Mouse (Mus musculus) right cerebral cortex, postnatal 25 days (tissue): ENCODE measurements around the gene Zfp853.

Source experiments
- DNase-seq: peaks from one replicate; pipeline ENCODE4 v3.0.0; 2022

The Zfp853 gene

DNA sequence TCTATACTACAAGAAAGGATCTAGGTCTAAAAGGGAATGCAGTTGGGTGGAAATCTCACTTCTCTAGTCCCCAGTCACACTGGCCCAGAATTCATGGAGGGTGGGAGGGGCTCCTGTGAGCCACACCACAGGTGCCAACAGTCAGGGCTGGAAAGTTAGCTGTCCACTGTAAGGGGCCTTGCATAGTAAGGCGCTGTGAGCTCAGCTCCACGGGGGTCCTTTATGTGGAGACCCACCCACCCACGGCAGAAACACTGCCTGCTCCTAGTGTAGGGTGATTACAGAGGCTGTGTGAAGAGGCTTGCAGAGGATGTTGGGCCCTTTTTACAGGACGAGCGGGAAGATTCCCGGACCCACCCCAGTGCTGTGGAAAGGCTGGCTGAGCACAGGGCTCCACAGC, 41.4 kb downstream of the Zfp853 start:
- DNase-seq = no peak

DNA sequence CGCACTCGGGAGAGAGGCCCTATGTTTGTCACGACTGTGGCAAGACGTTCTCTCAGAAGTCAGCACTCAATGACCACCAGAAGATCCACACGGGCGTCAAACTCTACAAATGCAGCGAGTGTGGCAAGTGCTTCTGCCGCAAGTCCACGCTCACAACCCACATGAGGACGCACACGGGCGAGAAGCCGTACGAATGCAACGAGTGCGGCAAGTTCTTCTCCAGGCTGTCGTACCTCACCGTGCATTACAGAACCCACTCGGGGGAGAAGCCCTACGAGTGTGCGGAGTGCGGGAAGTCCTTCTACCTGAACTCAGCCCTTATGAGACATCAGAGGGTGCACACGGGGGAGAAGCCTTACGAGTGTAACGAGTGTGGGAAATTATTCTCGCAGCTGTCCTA, 48.5 kb downstream of the Zfp853 start:
- DNase-seq = no peak
